Mouse (Mus musculus): ENCODE measurements around the gene Olfr313. TPM values are rescaled to one million over a fixed set of nuclear protein-coding genes. Genes with fewer than 3 reads are reported as not detected.

Olfr313 gene
- polyA plus RNA-seq, 1 experiment from 2014 or later, result not detected

GRCm38 (mm10) chr11:58860744-58861143, 45.9 kb downstream of the Olfr313 start:
- H3K4me3 ChIP-seq, result no peak overlapping the region
- H3K4me2 ChIP-seq, result no peak overlapping the region
- H3K36me3 ChIP-seq, result peaks cover 52% of the 10 kb centered on the region
- ATAC-seq (replicated peaks; ENCODE audit: insufficient number of reproducible peaks, insufficient read depth, low FRiP score, low read depth), result no peak
- H3K4me1 ChIP-seq (replicated peaks), result no peaks in the 10 kb centered on the region
- no peak overlapping the region for H3K9ac ChIP-seq
- WGBS, result 92% methylated on average over 8 of the region's 8 CpGs
- no peaks in the 10 kb centered on the region for H3K27me3 ChIP-seq
- H3K9me3 ChIP-seq (replicated peaks), result peaks cover 27% of the 10 kb centered on the region
- H3K27ac ChIP-seq, result no peak overlapping the region

- WGBS, result 4% methylated on average over 37 of the region's 37 CpGs
- peak within 1 kb of the TSS; percentile 74 for H3K27ac ChIP-seq
- peaks cover 5% of the 10 kb centered on the region; the same call in 1 of the 2 replicates for H3K36me3 ChIP-seq
- peak within 1 kb of the TSS; percentile 71 for H3K4me3 ChIP-seq
- peak within 1 kb of the TSS; percentile 62 for H3K9ac ChIP-seq
- H3K9me3 ChIP-seq (replicated peaks), result no peaks in the 10 kb centered on the region
- peak within 1 kb of the TSS; percentile 69 for H3K4me2 ChIP-seq
- peaks cover 8% of the 10 kb centered on the region for H3K4me1 ChIP-seq (replicated peaks)
- peak; percentile 83 for ATAC-seq (replicated peaks; ENCODE audit: insufficient number of reproducible peaks, insufficient read depth, low FRiP score, low read depth)
- no peaks in the 10 kb centered on the region for H3K27me3 ChIP-seq
Observed at GRCm38 (mm10) chr11:58867039-58867953, 52.5 kb downstream of the Olfr313 start, which contains the start of gene 2810021J22Rik. TSS of gene 2810021J22Rik (plus strand) at chr11:58867216.

- H3K36me3 ChIP-seq, result peaks cover 5% of the 10 kb centered on the region; the same call in 1 of the 2 replicates
- H3K9me3 ChIP-seq (replicated peaks), result no peaks in the 10 kb centered on the region
- no peaks in the 10 kb centered on the region for H3K27me3 ChIP-seq
- peaks cover 8% of the 10 kb centered on the region for H3K4me1 ChIP-seq (replicated peaks)
- peak overlapping the region; percentile 69 for H3K4me2 ChIP-seq
- WGBS, result 80% methylated on average over 6 of the region's 6 CpGs
- no peak overlapping the region for H3K27ac ChIP-seq
- H3K4me3 ChIP-seq, result peak overlapping the region; percentile 71
- H3K9ac ChIP-seq, result no peak overlapping the region
- no peak for ATAC-seq (replicated peaks; ENCODE audit: insufficient number of reproducible peaks, insufficient read depth, low FRiP score, low read depth)
Observed at GRCm38 (mm10) chr11:58867954-58868330, 53.1 kb downstream of the Olfr313 start.

Other genes starting within 250 kb of the Olfr313 start
- 0.06 TPM in 1 of 2 replicates, not detected in the other for gene Olfr224, start 244.4 kb upstream of the Olfr313 start, polyA plus RNA-seq (2015; fragmentation: Nextera tagmentation; extraction: Ambion mirVana)
- not detected in 2 replicates for gene Olfr325, start 237.3 kb upstream of the Olfr313 start, polyA plus RNA-seq (2015; fragmentation: Nextera tagmentation; extraction: Ambion mirVana)
- not detected in 2 replicates for gene Olfr324, start 219.9 kb upstream of the Olfr313 start, polyA plus RNA-seq (2015; fragmentation: Nextera tagmentation; extraction: Ambion mirVana)
- not detected in 2 replicates for gene 2210407C18Rik, start 198.9 kb upstream of the Olfr313 start, polyA plus RNA-seq (2015; fragmentation: Nextera tagmentation; extraction: Ambion mirVana)
- not detected in 2 replicates for gene Olfr323, start 184.5 kb upstream of the Olfr313 start, polyA plus RNA-seq (2015; fragmentation: Nextera tagmentation; extraction: Ambion mirVana)
- 0.16 and 0.44 TPM in 2 replicates for gene Trim58, start 174.5 kb upstream of the Olfr313 start, polyA plus RNA-seq (2015; fragmentation: Nextera tagmentation; extraction: Ambion mirVana)
- gene Olfr322, start 156.2 kb upstream of the Olfr313 start, polyA plus RNA-seq (2015; fragmentation: Nextera tagmentation; extraction: Ambion mirVana), result not detected in 2 replicates
- not detected in 2 replicates for gene Olfr320, start 133.9 kb upstream of the Olfr313 start, polyA plus RNA-seq (2015; fragmentation: Nextera tagmentation; extraction: Ambion mirVana)
- gene Olfr319, start 115.8 kb upstream of the Olfr313 start, polyA plus RNA-seq (2015; fragmentation: Nextera tagmentation; extraction: Ambion mirVana), result not detected in 2 replicates
- gene Olfr318, start 91.0 kb upstream of the Olfr313 start, polyA plus RNA-seq (2015; fragmentation: Nextera tagmentation; extraction: Ambion mirVana), result not detected in 2 replicates
- gene Olfr317, start 75.8 kb upstream of the Olfr313 start, polyA plus RNA-seq (2015; fragmentation: Nextera tagmentation; extraction: Ambion mirVana), result not detected in 2 replicates
- not detected in 2 replicates for gene Olfr316, start 62.3 kb upstream of the Olfr313 start, polyA plus RNA-seq (2015; fragmentation: Nextera tagmentation; extraction: Ambion mirVana)
- not detected in 2 replicates for gene Olfr315, start 41.8 kb upstream of the Olfr313 start, polyA plus RNA-seq (2015; fragmentation: Nextera tagmentation; extraction: Ambion mirVana)
- not detected in 2 replicates for gene Olfr314, start 32.0 kb upstream of the Olfr313 start, polyA plus RNA-seq (2015; fragmentation: Nextera tagmentation; extraction: Ambion mirVana)
- gene Fam183b, start 13.0 kb upstream of the Olfr313 start, polyA plus RNA-seq (2015; fragmentation: Nextera tagmentation; extraction: Ambion mirVana), result 0.62 and 1.1 TPM in 2 replicates
- gene Olfr312, start 14.2 kb downstream of the Olfr313 start, polyA plus RNA-seq (2015; fragmentation: Nextera tagmentation; extraction: Ambion mirVana), result 0.11 and 0.16 TPM in 2 replicates
- gene Olfr311, start 24.3 kb downstream of the Olfr313 start, polyA plus RNA-seq (2015; fragmentation: Nextera tagmentation; extraction: Ambion mirVana), result 0.11 and 0.14 TPM in 2 replicates
- 3.8 and 4.6 TPM in 2 replicates for gene Gm12258, start 32.2 kb downstream of the Olfr313 start, polyA plus RNA-seq (2015; fragmentation: Nextera tagmentation; extraction: Ambion mirVana)
- 3.2 and 4.7 TPM in 2 replicates for gene 2810021J22Rik, start 52.2 kb downstream of the Olfr313 start, polyA plus RNA-seq (2015; fragmentation: Nextera tagmentation; extraction: Ambion mirVana)
- 3.1 and 4.4 TPM in 2 replicates for gene Zfp39, start 89.2 kb downstream of the Olfr313 start, polyA plus RNA-seq (2015; fragmentation: Nextera tagmentation; extraction: Ambion mirVana)
- 0.16 TPM in 1 of 2 replicates, not detected in the other for gene Btnl10, start 102.9 kb downstream of the Olfr313 start, polyA plus RNA-seq (2015; fragmentation: Nextera tagmentation; extraction: Ambion mirVana)
- gene Rnf187, start 123.9 kb downstream of the Olfr313 start, polyA plus RNA-seq (2015; fragmentation: Nextera tagmentation; extraction: Ambion mirVana), result 170 and 210 TPM in 2 replicates
- 18.0 and 18.3 TPM in 2 replicates for gene Hist3h2ba, start 133.9 kb downstream of the Olfr313 start, polyA plus RNA-seq (2015; fragmentation: Nextera tagmentation; extraction: Ambion mirVana)
- 30.4 and 34.7 TPM in 2 replicates for gene Hist3h2a, start 139.7 kb downstream of the Olfr313 start, polyA plus RNA-seq (2015; fragmentation: Nextera tagmentation; extraction: Ambion mirVana)
- gene Trim17, start 139.7 kb downstream of the Olfr313 start, polyA plus RNA-seq (2015; fragmentation: Nextera tagmentation; extraction: Ambion mirVana), result 0.27 and 0.57 TPM in 2 replicates
- 26.9 and 34.6 TPM in 2 replicates for gene Trim11, start 163.1 kb downstream of the Olfr313 start, polyA plus RNA-seq (2015; fragmentation: Nextera tagmentation; extraction: Ambion mirVana)